Mouse (Mus musculus) testis, adult 10 weeks (tissue): ENCODE results near the gene Cyp2c38. TPM values are rescaled to one million over a fixed set of nuclear protein-coding genes. Genes with fewer than 3 reads are reported as not detected.

ENCODE experiments used
- polyA plus RNA-seq: library from polyadenylated mRNA; stranded (reverse); fragments of 350-450 nt; fragmentation: Illumina TruSeq; extraction: RNeasy Lipid Tissue Mini Kit (QIAGEN cat#74804); gene quantifications from one replicate; pipeline ENCODE4 v1.2.3, GENCODE M21; 2014; ENCODE audit warnings: low read depth, low replicate concordance

Gene Cyp2c38
- not detected for polyA plus RNA-seq

GRCm38 (mm10) chr19:39462941-39463340 is at the start of gene Cyp2c38:
Gene Cyp2c38, minus strand, starts transcription at chr19:39463075.

DNA sequence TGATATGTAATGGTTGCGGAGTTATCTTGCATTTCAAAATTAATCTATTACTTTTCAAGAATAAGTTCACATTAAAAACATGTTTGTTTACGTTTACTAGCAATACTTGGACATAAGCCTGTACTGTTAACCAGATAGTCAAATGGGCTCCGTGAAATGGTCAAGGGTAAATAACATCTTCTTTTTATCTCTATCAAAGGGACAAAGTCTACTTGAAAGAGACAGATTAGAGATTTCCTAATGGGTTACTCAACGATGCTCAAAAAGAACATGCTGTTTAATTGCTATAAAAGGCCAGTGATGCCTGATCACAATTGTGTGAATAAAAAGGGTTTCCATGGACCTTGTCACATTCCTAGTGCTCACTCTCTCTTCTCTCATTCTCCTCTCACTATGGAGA is 47.7 kb upstream of the Cyp2c38 start, which contains the start of gene Cyp2c39:
Gene Cyp2c39, plus strand, starts transcription at position 329 of the 400 bp plus-strand sequence.

Other genes with a start within 250 kb of the Cyp2c38 start
- gene Cyp2c29, start 193.7 kb downstream of the Cyp2c38 start, polyA plus RNA-seq = 1.6 TPM
- gene Cyp2c39, start 47.8 kb upstream of the Cyp2c38 start, polyA plus RNA-seq = 0.22 TPM
- not detected for gene Cyp2c67, start 186.0 kb upstream of the Cyp2c38 start, polyA plus RNA-seq